Mouse (Mus musculus): ENCODE results near the gene 1700042G07Rik.

Gene 1700042G07Rik

GRCm38 (mm10) chr4:116164759-116165554 is 8.2 kb upstream of the 1700042G07Rik start:
- DNase-seq = no peak

- DNase-seq = no peak
Observed at GRCm38 (mm10) chr4:116165708-116166407, 7.3 kb upstream of the 1700042G07Rik start.

- DNase-seq = peak; percentile 79
Observed at GRCm38 (mm10) chr4:116167404-116167803, 5.8 kb upstream of the 1700042G07Rik start, which contains the start of gene Tspan1. TSS of gene Tspan1 (minus strand) at chr4:116167601.

- peak; percentile 90 for DNase-seq
Observed at GRCm38 (mm10) chr4:116168617-116169352, 4.4 kb upstream of the 1700042G07Rik start.

GRCm38 (mm10) chr4:116169353-116169672 is 3.9 kb upstream of the 1700042G07Rik start:
- no peak for DNase-seq

- DNase-seq = no peak
Observed at GRCm38 (mm10) chr4:116173752-116174151, 580 bp downstream of the 1700042G07Rik start.

GRCm38 (mm10) chr4:116174466-116175116 is 1.4 kb downstream of the 1700042G07Rik start:
- DNase-seq = peak; percentile 73

- DNase-seq = no peak
Observed at GRCm38 (mm10) chr4:116175136-116175535, 2.0 kb downstream of the 1700042G07Rik start.

- DNase-seq = peak; percentile 37
Observed at GRCm38 (mm10) chr4:116175711-116176542, 2.8 kb downstream of the 1700042G07Rik start.

- DNase-seq = peak; percentile 92
Observed at GRCm38 (mm10) chr4:116176543-116176988, 3.4 kb downstream of the 1700042G07Rik start.

- DNase-seq = peak; percentile 91
Observed at GRCm38 (mm10) chr4:116177140-116177539, 4.0 kb downstream of the 1700042G07Rik start.

GRCm38 (mm10) chr4:116182079-116182478 is 8.9 kb downstream of the 1700042G07Rik start:
- DNase-seq = no peak

GRCm38 (mm10) chr4:116182745-116183144 is 9.6 kb downstream of the 1700042G07Rik start:
- DNase-seq = peak; percentile 66

GRCm38 (mm10) chr4:116185083-116185482 is 11.9 kb downstream of the 1700042G07Rik start:
- no peak for DNase-seq

GRCm38 (mm10) chr4:116192286-116192835 is 19.2 kb downstream of the 1700042G07Rik start:
- peak; percentile 36 for DNase-seq

- DNase-seq = no peak
Observed at GRCm38 (mm10) chr4:116193583-116194383, 20.6 kb downstream of the 1700042G07Rik start.

GRCm38 (mm10) chr4:116198422-116198821 is 25.2 kb downstream of the 1700042G07Rik start:
- no peak for DNase-seq

- DNase-seq = no peak
Observed at GRCm38 (mm10) chr4:116204422-116204821, 31.2 kb downstream of the 1700042G07Rik start.

- DNase-seq = no peak
Observed at GRCm38 (mm10) chr4:116206531-116206930, 33.4 kb downstream of the 1700042G07Rik start.

- no peak for DNase-seq
Observed at GRCm38 (mm10) chr4:116208891-116209290, 35.7 kb downstream of the 1700042G07Rik start.
